Mouse (Mus musculus) small intestine, adult 2 months (tissue): Measurements from ENCODE around the gene Prtg.

ENCODE experiments used
- CTCF ChIP-seq: fragments of 200-500 bp; IDR thresholded peaks from 2 replicates; pipeline ENCODE4 v1.5.1; 2012; ENCODE audit warnings: low read depth, mild to moderate bottlenecking, control low read depth, inconsistent platforms, low read length, moderate library complexity, mixed read lengths; ENCODE audit not compliant: insufficient replicate concordance, insufficient read length; ENCODE audit errors: extremely low read depth
- POLR2A ChIP-seq: fragments of 200-500 bp; IDR thresholded peaks from 2 replicates; pipeline ENCODE4 v1.6.1; 2012; ENCODE audit warnings: low read depth, mild to moderate bottlenecking, control low read depth, inconsistent platforms, low read length, moderate library complexity

DNA sequence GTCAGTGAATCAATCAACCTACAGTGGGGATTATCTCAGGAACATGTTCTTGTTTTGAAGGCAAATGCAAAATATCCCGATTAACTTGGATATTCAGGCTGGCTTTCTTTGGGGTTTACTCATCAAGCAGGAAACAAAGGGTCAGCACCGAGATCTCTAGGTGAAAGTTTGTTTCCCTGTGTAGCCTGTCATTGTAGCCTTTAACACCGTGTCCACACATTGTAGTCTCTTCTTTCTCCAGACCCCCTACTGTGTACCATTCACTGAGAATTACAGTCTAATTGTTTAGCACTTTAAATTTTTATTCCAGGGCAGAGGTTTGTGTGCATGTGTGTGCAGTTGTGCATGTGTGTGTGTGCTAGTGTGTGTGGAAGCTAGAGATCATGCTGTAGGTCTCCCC lies 19.3 kb downstream of the Prtg start:
- no peak for TF ChIP-seq CTCF
- TF ChIP-seq POLR2A: no peak
